Mouse (Mus musculus) monocyte, adult 5-6 weeks (primary cell): Measurements from ENCODE around the gene Arntl2. TPM values are rescaled to one million over a fixed set of nuclear protein-coding genes. Genes with fewer than 3 reads are reported as not detected.

ENCODE experiments used
- ATAC-seq: fragments of 153-309, 156-312 bp; replicated peaks from 2 replicates; pipeline ENCODE4 v1.8.0; 2017; ENCODE audit warnings: mild to moderate bottlenecking; ENCODE audit not compliant: low TSS enrichment, insufficient number of reproducible peaks, severe bottlenecking, poor library complexity, low FRiP score
- total RNA-seq: library from RNA; stranded (forward); fragments of 200-1000, 200-491, 200-594 nt; gene quantifications from 3 replicates; pipeline ENCODE4 v1.2.3, GENCODE M21; 2017

The Arntl2 gene
- 0.64 to 1.6 TPM (median 1.4 TPM) in 3 replicates for total RNA-seq

DNA sequence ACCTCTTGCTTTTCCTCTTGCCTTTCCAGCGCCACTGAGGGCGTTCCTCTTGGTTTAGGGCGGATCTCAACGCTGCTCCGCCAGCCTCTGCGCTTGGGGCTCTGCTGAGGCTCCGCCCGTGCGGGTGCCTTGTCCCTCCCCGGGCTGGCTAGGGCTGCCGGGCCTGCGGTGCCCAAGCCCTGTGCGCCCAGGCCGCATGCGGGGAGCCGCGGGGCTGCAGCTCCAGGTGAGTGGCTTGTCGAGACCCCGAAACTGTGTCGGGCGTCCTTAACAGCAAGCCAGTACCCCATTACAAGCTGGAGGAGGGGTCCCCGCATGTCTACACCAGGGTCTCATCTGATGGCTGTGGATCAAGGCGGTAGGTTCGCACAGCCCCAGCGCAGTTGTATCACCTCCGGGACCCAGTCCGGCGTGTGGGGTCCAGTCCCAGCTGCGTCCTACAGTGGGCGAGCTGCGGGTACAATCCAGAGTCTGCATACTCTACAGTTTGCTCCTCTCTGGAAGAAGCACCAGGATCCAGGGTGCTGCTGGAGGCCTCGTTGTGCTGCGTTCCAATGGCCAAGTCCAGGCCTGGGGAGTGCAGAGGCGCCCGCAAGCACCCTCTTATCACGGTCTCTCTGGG, at the start of gene Arntl2:
Gene Arntl2, plus strand, starts transcription at position 132 of the 622 bp plus-strand sequence.
- ATAC-seq: peak; percentile 64

- no peak for ATAC-seq
These were observed 49.3 kb upstream of the Arntl2 start for GRCm38 (mm10) chr6:146746577-146746976.

DNA sequence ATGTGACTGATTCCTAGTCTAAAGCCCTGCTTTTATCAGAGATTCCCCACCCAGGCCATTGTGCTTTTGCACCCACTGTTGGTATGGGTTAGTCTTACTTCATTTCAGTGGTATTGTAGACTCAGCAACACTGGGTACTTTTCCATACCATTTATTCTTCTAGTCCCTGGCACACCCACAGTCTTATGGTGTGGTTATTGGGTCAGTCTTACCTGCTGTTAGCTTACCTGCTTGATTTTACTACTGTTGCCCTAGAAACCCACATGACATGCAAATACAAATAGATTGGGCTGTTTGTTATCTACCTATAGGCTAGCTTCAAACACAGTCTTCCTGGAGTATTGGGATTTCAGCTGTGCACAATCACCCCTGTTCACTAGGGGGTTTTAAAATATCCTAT, 48.8 kb upstream of the Arntl2 start:
- ATAC-seq: no peak

DNA sequence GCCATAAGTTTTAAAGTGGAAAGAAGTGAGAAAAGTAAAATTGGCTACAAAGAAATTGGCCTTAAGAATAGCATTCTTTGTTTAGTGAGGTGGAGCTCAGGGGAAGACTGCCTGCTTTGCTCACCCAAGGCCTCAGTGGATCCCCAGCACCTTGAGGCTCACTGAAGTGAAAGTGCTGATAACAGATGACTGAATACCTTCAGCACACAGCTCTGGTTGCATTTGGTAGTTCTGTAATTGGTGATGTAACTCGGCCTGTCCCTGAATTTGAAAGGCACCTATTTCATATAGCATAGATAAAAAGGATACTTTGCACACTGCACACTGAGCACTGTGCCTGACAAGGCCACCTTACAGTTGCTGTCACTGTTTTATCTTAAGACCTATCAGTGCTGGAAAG, 47.6 kb upstream of the Arntl2 start:
- no peak for ATAC-seq

DNA sequence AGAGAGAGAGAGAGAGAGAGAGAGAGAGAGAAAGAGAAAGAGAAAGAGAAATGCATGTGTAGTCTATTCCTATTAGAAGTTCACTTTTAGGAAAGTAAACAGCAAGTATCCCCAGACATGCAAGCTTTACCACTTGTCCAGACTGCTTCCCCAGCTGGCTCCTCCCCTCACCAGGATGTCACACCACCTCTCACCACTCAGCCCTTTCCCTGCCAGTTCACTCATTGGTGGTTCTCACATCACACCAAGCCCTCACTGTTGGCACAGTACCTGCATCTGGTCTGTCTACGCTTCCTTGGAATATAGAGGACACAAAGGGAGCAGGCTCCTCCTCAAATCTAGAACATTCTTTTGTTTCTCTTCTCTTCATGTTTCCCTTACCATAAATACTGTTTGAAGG, 44.2 kb upstream of the Arntl2 start:
- ATAC-seq: no peak

- ATAC-seq: no peak
These were observed 43.7 kb upstream of the Arntl2 start for GRCm38 (mm10) chr6:146752178-146752577.

- ATAC-seq: no peak
These were observed 43.2 kb upstream of the Arntl2 start for GRCm38 (mm10) chr6:146752612-146753011.

DNA sequence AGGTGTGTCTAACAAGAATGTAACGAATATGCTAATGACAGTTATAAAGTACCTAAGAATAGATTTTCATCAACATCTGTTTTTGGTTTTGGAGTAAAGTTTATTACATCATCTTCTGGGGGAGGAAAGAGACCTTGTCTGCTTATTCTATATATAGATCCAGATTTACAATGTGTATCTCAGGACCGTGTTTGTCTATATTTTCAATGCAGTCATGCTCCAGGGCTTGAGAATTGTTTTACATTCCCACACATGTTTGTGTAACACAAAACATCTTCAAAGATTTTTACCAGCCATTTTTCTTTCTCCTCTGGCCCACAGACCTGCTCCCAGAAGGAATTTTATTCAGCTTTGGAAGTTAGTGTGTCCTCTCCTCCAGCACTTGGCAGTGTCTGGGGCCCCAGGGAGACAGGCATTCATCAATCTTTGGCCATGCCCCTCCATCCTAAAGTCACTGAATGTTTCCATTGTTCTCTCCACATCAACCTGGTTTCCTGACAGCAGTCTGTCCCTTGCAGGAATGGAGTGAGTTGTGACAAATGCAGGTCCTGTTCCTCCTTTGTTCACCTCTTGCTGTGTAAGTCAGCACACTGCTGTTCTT, 42.2 kb upstream of the Arntl2 start:
- ATAC-seq: no peak

- ATAC-seq: no peak
These were observed 40.7 kb upstream of the Arntl2 start for GRCm38 (mm10) chr6:146755136-146755535.

DNA sequence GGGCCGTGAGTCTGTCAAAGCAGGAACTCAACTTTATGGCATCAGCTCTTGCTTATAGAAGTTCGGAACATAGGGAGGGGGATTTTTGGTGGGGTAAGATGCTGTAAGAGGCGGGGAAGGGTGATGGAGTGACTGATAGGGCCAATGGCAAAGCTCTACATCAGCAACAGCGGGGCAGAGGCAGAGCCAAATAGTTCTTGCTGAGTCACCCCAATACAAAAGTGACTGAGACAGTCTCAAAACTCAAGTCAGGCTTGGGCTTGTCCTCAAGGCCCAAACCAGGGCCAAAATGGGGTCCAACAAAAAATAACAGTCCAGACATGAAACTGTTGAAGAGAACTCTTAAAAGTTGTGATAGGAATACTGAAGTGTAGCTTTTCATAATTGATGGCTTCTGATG, 40.2 kb upstream of the Arntl2 start:
- no peak for ATAC-seq

GRCm38 (mm10) chr6:146759027-146759426, 36.8 kb upstream of the Arntl2 start:
- peak; percentile 86 for ATAC-seq

- ATAC-seq: no peak
These were observed 35.8 kb upstream of the Arntl2 start for GRCm38 (mm10) chr6:146760022-146760421.

- no peak for ATAC-seq
These were observed 35.1 kb upstream of the Arntl2 start for GRCm38 (mm10) chr6:146760736-146761135.

DNA sequence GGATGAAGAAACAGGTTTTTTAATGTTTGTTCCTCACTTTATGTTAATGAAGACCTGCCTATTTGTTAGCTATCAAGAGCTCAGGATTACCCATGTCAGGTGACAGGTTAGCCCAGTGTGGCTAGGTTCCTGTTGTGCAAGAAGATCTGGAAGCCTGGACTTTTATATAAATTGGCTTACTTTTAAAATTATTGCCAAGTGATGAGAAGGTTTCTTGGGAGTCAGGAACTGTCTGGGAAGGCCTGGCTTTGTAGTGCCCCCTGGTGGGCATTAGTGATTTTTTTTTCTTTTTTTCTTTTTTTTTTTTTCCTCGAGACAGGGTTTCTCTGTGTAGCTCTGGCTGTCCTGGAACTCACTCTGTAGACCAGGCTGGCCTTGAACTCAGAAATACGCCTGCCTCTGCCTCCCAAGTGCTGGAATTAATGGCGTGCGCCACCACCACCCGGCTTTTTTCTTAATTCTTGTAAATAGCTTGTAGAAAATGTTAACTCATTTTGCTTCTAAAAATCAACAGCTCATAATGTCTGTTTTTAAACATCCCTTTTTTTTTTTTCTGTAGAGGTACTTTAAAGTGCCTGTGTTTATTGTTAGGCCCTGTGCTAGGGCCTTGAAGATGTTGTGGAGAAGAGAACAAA, 33.5 kb upstream of the Arntl2 start:
- ATAC-seq: no peak

- ATAC-seq: no peak
These were observed 31.3 kb upstream of the Arntl2 start for GRCm38 (mm10) chr6:146764593-146764992.

DNA sequence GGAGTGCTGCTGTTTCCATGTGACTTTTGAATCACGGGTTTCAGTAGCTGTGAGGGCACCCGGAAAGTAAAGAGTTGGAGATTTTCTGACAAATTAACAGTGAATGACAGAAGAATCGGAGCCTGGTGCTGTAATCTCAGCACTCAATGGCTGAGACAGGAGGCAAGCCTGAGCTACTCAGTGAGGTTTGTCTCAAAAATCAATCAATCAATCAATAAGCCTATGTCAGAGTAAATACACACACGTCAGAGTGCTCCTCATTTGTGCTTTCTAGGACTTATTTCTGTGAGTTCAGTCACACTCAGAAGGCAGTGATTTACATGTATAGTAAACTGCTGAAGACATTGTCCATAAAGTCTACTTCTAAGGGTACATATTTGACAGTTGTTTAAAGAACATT, 30.6 kb upstream of the Arntl2 start:
- ATAC-seq: no peak

DNA sequence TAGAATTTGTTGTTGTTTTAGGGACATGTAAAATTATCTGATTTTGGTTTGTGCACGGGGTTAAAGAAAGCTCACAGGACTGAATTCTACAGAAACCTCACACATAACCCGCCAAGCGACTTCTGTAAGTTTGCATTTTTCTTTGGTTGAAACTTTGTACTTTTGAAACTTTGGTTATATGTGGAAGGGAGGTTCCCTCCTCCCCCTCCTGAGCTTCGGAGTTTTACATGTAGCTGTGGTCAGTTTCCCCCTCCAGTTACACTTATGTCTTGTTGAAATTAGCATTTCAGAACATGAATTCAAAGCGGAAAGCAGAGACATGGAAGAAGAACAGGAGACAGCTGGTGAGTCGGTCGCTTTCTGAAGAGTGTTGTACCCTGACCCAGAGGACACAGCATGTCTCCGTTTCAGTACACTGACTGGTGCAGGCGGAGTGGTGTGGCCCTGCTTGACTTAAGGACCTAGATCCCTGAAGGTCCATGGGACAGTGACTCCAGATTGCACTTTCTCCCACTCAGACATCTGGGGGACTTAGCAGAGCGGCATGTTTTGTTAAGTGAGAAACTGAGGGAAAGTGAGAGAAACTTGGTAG, 26.9 kb upstream of the Arntl2 start:
- ATAC-seq: no peak

GRCm38 (mm10) chr6:146770005-146770745, 25.7 kb upstream of the Arntl2 start:
- ATAC-seq: peak; percentile 54; the same call in 1 of the 2 replicates

DNA sequence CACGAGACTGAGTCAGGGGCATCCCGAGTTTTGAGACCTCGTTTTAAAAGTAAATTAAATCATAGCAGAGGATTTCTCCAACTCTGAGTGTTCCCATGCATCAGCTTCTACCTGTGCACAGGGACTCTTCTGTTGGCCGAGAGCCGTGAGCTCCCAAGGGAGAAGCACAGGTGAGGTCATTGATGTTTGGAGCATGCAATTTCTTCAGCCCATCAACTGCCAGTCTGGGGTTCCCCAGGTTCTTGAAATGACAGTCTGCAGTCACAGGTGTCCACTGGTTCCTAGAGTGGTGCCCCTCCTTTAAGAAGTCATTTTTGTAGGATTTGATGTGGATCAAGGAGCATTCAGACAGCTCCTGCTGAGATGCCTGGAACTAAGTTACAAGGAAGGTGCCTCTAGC, 25.0 kb upstream of the Arntl2 start:
- no peak for ATAC-seq
